Mouse (Mus musculus) CH12.LX (cell line): ENCODE results near the gene Zbtb33. TPM values are rescaled to one million over a fixed set of nuclear protein-coding genes. Genes with fewer than 3 reads are reported as not detected.
A peak's percentile ranks its signal among the peaks of the same experiment; 100 is the strongest.

Source experiments
- DNase-seq: peaks from one replicate; pipeline ENCODE4 v3.0.0-alpha.2; 2013; ENCODE audit errors: extremely low read depth
- H3K27ac ChIP-seq: 2 replicates; pipeline ENCODE4 v1.5.1; 2012; ENCODE audit warnings: low read depth, mild to moderate bottlenecking, control low read depth, moderate library complexity; ENCODE audit not compliant: insufficient read depth
- H3K27me3 ChIP-seq: replicated peaks from 2 replicates; pipeline ENCODE3; 2012; ENCODE audit warnings: inconsistent platforms
- H3K36me3 ChIP-seq, 2 experiments: replicated peaks in 1 of 2; 2 replicates each; pipeline versions ENCODE3 to v1.6.1; 2012; ENCODE audit warnings: inconsistent platforms in 1 of 2, low read length in 1 of 2, mild to moderate bottlenecking in 1 of 2, mixed read lengths in 1 of 2, moderate library complexity in 1 of 2; ENCODE audit not compliant: control insufficient read depth in 1 of 2, insufficient read depth in 1 of 2
- H3K4me1 ChIP-seq, 2 experiments: 2 replicates each; pipeline ENCODE4 v1.6.1; 2012; ENCODE audit warnings: inconsistent platforms in 1 of 2, moderate library complexity in 1 of 2; ENCODE audit not compliant: insufficient read depth in 2 of 2, control insufficient read depth in 1 of 2
- H3K4me2 ChIP-seq: 2 replicates; pipeline ENCODE4 v1.6.1; 2012; ENCODE audit warnings: low read depth, mild to moderate bottlenecking, control low read depth; ENCODE audit not compliant: poor library complexity, insufficient read depth, severe bottlenecking
- H3K4me3 ChIP-seq, 3 experiments: fragments of 150-350 bp in 1 of 3; sonication (generic) in 1 of 3; replicated peaks in 1 of 3; 2 replicates each; pipeline versions ENCODE3 to v1.5.1; 2011 to 2012; ENCODE audit warnings: low read depth in 2 of 3, low read length in 2 of 3, mild to moderate bottlenecking in 2 of 3, moderate library complexity in 2 of 3, control low read depth in 1 of 3, improper control_type of control experiment in 1 of 3, inconsistent platforms in 1 of 3, mixed read lengths in 1 of 3; ENCODE audit not compliant: poor library complexity in 1 of 3
- H3K79me2 ChIP-seq: replicated peaks from 2 replicates; pipeline ENCODE4 v1.6.1; 2012; ENCODE audit warnings: mild to moderate bottlenecking, moderate library complexity; ENCODE audit not compliant: control insufficient read depth, poor library complexity, insufficient read depth, severe bottlenecking; ENCODE audit errors: extremely low read depth
- H3K9ac ChIP-seq: 2 replicates; pipeline ENCODE4 v1.6.1; 2012; ENCODE audit warnings: low read depth, mild to moderate bottlenecking, control low read depth, moderate library complexity; ENCODE audit not compliant: insufficient read depth
- H3K9me3 ChIP-seq: replicated peaks from 2 replicates; pipeline ENCODE3; 2012; ENCODE audit warnings: low read length, inconsistent platforms, mixed read lengths
- BHLHE40 ChIP-seq: IDR thresholded peaks from 2 replicates; pipeline ENCODE4 v1.6.1; 2011; ENCODE audit warnings: mild to moderate bottlenecking, low read depth, low read length, improper control_type of control experiment
- CHD2 ChIP-seq: IDR thresholded peaks from 2 replicates; pipeline ENCODE4 v1.6.1; 2011; ENCODE audit warnings: low read length, improper control_type of control experiment
- CTCF ChIP-seq, 2 experiments: IDR thresholded peaks in 1 of 2; conservative IDR thresholded peaks in 1 of 2; 2 replicates each; pipeline ENCODE4 v1.5.1; 2011 to 2012; ENCODE audit warnings: low read depth in 2 of 2, low read length in 2 of 2, improper control_type of control experiment in 1 of 2, inconsistent platforms in 1 of 2, mild to moderate bottlenecking in 1 of 2, moderate library complexity in 1 of 2
- ETS1 ChIP-seq: conservative IDR thresholded peaks from 2 replicates; pipeline ENCODE4 v1.6.1; 2012; ENCODE audit warnings: low read depth, mild to moderate bottlenecking, inconsistent platforms, low read length, improper control_type of control experiment, moderate library complexity
- JUN ChIP-seq: IDR thresholded peaks from 2 replicates; pipeline ENCODE4 v1.6.1; 2011; ENCODE audit warnings: low read depth, mild to moderate bottlenecking, low read length, improper control_type of control experiment, moderate library complexity; ENCODE audit not compliant: insufficient read depth
- JUND ChIP-seq: conservative IDR thresholded peaks from 2 replicates; pipeline ENCODE4 v1.6.1; 2011; ENCODE audit warnings: low read depth, low read length, improper control_type of control experiment
- MAFK ChIP-seq: IDR thresholded peaks from 2 replicates; pipeline ENCODE4 v1.6.1; 2011; ENCODE audit warnings: low read length, improper control_type of control experiment; ENCODE audit not compliant: insufficient replicate concordance
- MAZ ChIP-seq: IDR thresholded peaks from 2 replicates; pipeline ENCODE4 v1.6.1; 2012; ENCODE audit warnings: low read depth, mild to moderate bottlenecking, inconsistent platforms, low read length, improper control_type of control experiment, moderate library complexity
- PAX5 ChIP-seq: IDR thresholded peaks from 2 replicates; pipeline ENCODE4 v1.6.1; 2012; ENCODE audit warnings: low read length, inconsistent platforms, mixed read lengths
- TCF12 ChIP-seq: IDR thresholded peaks from 2 replicates; pipeline ENCODE4 v1.6.1; 2014; ENCODE audit warnings: low read depth, mild to moderate bottlenecking, inconsistent platforms, low read length, improper control_type of control experiment
- ZNF384 ChIP-seq: IDR thresholded peaks from 2 replicates; pipeline ENCODE4 v1.6.1; 2012; ENCODE audit warnings: low read depth, low read length, improper control_type of control experiment, inconsistent platforms
- dilution Hi-C: fragments of 300-500 bp; cut with MboI; formaldehyde crosslinking; loops from 2 replicates; pipeline ENCODE4 v1.14.3; 2020; ENCODE audit warnings: low sequenced_read_pairs; ENCODE audit not compliant: extremely low pct_unique_long_range_greater_than_20kb, extremely low pct_ligation_motif_present
- in situ Hi-C: fragments of 300-500 bp; cut with MboI; formaldehyde crosslinking; loops from 3 replicates; pipeline ENCODE4 v1.14.3; 2019; ENCODE audit warnings: low sequenced_read_pairs, low pct_ligation_motif_present, low pct_unique_long_range_greater_than_20kb, mixed read lengths
- polyA plus RNA-seq: library from polyadenylated mRNA; unstranded; fragments of >175 nt; gene quantifications from 2 replicates; pipeline ENCODE4 v1.2.1, GENCODE M21; 2012; ENCODE audit warnings: low read depth; ENCODE audit not compliant: insufficient read length
- total RNA-seq, 2 experiments: library from RNA; depleted of rRNA; stranded (reverse); fragments of 300-350 nt in 1 of 2; fragments of >200 nt in 1 of 2; gene quantifications; 2 replicates each; pipeline ENCODE4 v1.2.3; 2012 to 2014

Zbtb33 gene
- total and polyA plus RNA-seq, 3 experiments: 10.7 to 25.0 (median 14.0) TPM

GRCm38 (mm10) chrX:38189552-38190457 lies at the start of gene Zbtb33 (continued):
- no peak for TF ChIP-seq CHD2

GRCm38 (mm10) chrX:38159097-38159496 lies 30.5 kb upstream of the Zbtb33 start:
- in situ Hi-C loops: no loop called here

GRCm38 (mm10) chrX:38165315-38165714 lies 24.3 kb upstream of the Zbtb33 start:
- Histone ChIP-seq H3K27ac (no peak overlapping the region), H3K9me3 (no peaks in the 10 kb centered on the region), H3K4me1 (peaks cover 10 to 22% of the 10 kb centered on the region in 2 experiments), H3K36me3 (no peaks in the 10 kb centered on the region), H3K4me3 (no peak overlapping the region), H3K79me2 (no peaks in the 10 kb centered on the region), H3K4me2 (peak overlapping the region; percentile 44; the same call in 1 of the 2 replicates), H3K9ac (no peak overlapping the region), H3K27me3 (no peaks in the 10 kb centered on the region)
- no peak for TF ChIP-seq MAZ
- TF ChIP-seq JUND: peak; percentile 59; the same call in 1 of the 2 replicates
- TF ChIP-seq TCF12: no peak
- TF ChIP-seq JUN: peak; percentile 31
- TF ChIP-seq ETS1: no peak
- TF ChIP-seq PAX5: no peak
- no peak for TF ChIP-seq MAFK
- peak; percentile 92 for TF ChIP-seq ZNF384
- in situ Hi-C loops: no loop called here
- no peak for DNase-seq
- dilution Hi-C loops: no loop called here

More at GRCm38 (mm10) chrX:38159097-38159496, 30.5 kb upstream of the Zbtb33 start:
- Histone ChIP-seq H3K9ac (no peak overlapping the region), H3K27me3 (no peaks in the 10 kb centered on the region), H3K4me1 (peaks cover 4 to 14% of the 10 kb centered on the region in 2 experiments; a peak in 3 of 4 replicates), H3K4me3 (no peak overlapping the region), H3K4me2 (no peak overlapping the region), H3K27ac (no peak overlapping the region), H3K79me2 (no peaks in the 10 kb centered on the region), H3K36me3 (no peaks in the 10 kb centered on the region), H3K9me3 (no peaks in the 10 kb centered on the region)
- no peak for TF ChIP-seq BHLHE40
- TF ChIP-seq CTCF (conservative IDR thresholded peaks at IDR 0.05 in 1 of 2, IDR thresholded peaks at IDR 0.05 in 1 of 2; ENCODE audit: low read depth in 2 of 2, low read length in 2 of 2): peak in 1 of 2 experiments; percentile 41; a peak in 2 of 4 replicates
- no peak for DNase-seq
- dilution Hi-C loops: no loop called here
